Mouse (Mus musculus) bone marrow macrophage, adult 2 months (primary cell): ENCODE results near the gene Cope. TPM values are rescaled to one million over a fixed set of nuclear protein-coding genes. Genes with fewer than 3 reads are reported as not detected.

Experiments used
- H3K27ac ChIP-seq: 2 replicates; pipeline ENCODE4 v1.5.1; 2012; ENCODE audit warnings: low read depth, low read length; ENCODE audit not compliant: insufficient read depth
- H3K4me1 ChIP-seq: 2 replicates; pipeline ENCODE4 v1.6.1; 2012; ENCODE audit warnings: low read length; ENCODE audit not compliant: control insufficient read depth, insufficient read depth
- H3K4me3 ChIP-seq: 2 replicates; pipeline ENCODE4 v1.5.1; 2012; ENCODE audit warnings: mild to moderate bottlenecking, low read length, moderate library complexity; ENCODE audit not compliant: insufficient read depth
- CTCF ChIP-seq: IDR thresholded peaks from 2 replicates; pipeline ENCODE4 v1.5.1; 2012; ENCODE audit warnings: low read depth, mild to moderate bottlenecking, low read length, moderate library complexity
- POLR2A ChIP-seq: IDR thresholded peaks from 2 replicates; pipeline ENCODE4 v1.6.1; 2012; ENCODE audit warnings: mild to moderate bottlenecking, low read depth, low read length, borderline replicate concordance
- polyA plus RNA-seq: library from polyadenylated mRNA; stranded (reverse); fragments of >200 nt; gene quantifications from 2 replicates; pipeline ENCODE4 v1.2.4, GENCODE M21; 2012; ENCODE audit not compliant: missing spikeins, insufficient read depth, insufficient read length

Cope gene
- polyA plus RNA-seq, 1 experiment: 139 TPM

GRCm38 (mm10) chr8:70278175-70278574, 24.1 kb upstream of the Cope start:
- no peak overlapping the region for H3K27ac ChIP-seq
- no peak overlapping the region for H3K4me3 ChIP-seq
- TF ChIP-seq CTCF (no peak), POLR2A (no peak)
- peaks cover 13% of the 10 kb centered on the region for H3K4me1 ChIP-seq

- Histone ChIP-seq H3K27ac (no peak overlapping the region), H3K4me1 (peaks cover 10% of the 10 kb centered on the region), H3K4me3 (no peak overlapping the region)
- TF ChIP-seq CTCF (no peak), POLR2A (no peak)
These were observed 23.1 kb upstream of the Cope start for GRCm38 (mm10) chr8:70279266-70279665.

GRCm38 (mm10) chr8:70281001-70281400, 21.3 kb upstream of the Cope start:
- Histone ChIP-seq H3K27ac (no peak overlapping the region), H3K4me1 (peaks cover 12% of the 10 kb centered on the region), H3K4me3 (no peak overlapping the region)
- no peak for TF ChIP-seq POLR2A
- TF ChIP-seq CTCF: no peak

- Histone ChIP-seq H3K4me1 (peaks cover 12% of the 10 kb centered on the region), H3K27ac (peak within 1 kb of the TSS; percentile 8; the same call in 1 of the 2 replicates), H3K4me3 (peak within 1 kb of the TSS; percentile 83)
- TF ChIP-seq CTCF (peak; percentile 22; the same call in 1 of the 2 replicates), POLR2A (no peak)
These were observed 19.6 kb upstream of the Cope start, which contains the start of gene Homer3 for GRCm38 (mm10) chr8:70282603-70283135. Gene Homer3, plus strand, starts transcription at chr8:70282827.

- H3K4me3 ChIP-seq: peak overlapping the region; percentile 83
- no peak for TF ChIP-seq CTCF
- peak overlapping the region; percentile 8; the same call in 1 of the 2 replicates for H3K27ac ChIP-seq
- peaks cover 12% of the 10 kb centered on the region for H3K4me1 ChIP-seq
These were observed 18.9 kb upstream of the Cope start for GRCm38 (mm10) chr8:70283136-70284077.

GRCm38 (mm10) chr8:70284421-70284820, 17.9 kb upstream of the Cope start:
- H3K4me3 ChIP-seq: no peak overlapping the region
- H3K27ac ChIP-seq: no peak overlapping the region
- H3K4me1 ChIP-seq: peaks cover 8% of the 10 kb centered on the region
- TF ChIP-seq CTCF: no peak
- TF ChIP-seq POLR2A: no peak

- H3K4me3 ChIP-seq: no peak overlapping the region
- peaks cover 7% of the 10 kb centered on the region for H3K4me1 ChIP-seq
- H3K27ac ChIP-seq: no peak overlapping the region
- TF ChIP-seq POLR2A: no peak
- no peak for TF ChIP-seq CTCF
These were observed 17.0 kb upstream of the Cope start for GRCm38 (mm10) chr8:70285304-70285703.

GRCm38 (mm10) chr8:70286737-70287136, 15.6 kb upstream of the Cope start:
- TF ChIP-seq POLR2A (no peak), CTCF (peak; percentile 38)
- Histone ChIP-seq H3K27ac (no peak overlapping the region), H3K4me1 (peaks cover 7% of the 10 kb centered on the region), H3K4me3 (no peak overlapping the region)

- Histone ChIP-seq H3K4me3 (no peak overlapping the region), H3K27ac (no peak overlapping the region), H3K4me1 (no peaks in the 10 kb centered on the region)
- TF ChIP-seq CTCF (no peak), POLR2A (no peak)
These were observed 8.3 kb upstream of the Cope start for GRCm38 (mm10) chr8:70293988-70294405.

GRCm38 (mm10) chr8:70300881-70301280, 1.4 kb upstream of the Cope start:
- H3K27ac ChIP-seq: no peak overlapping the region
- TF ChIP-seq CTCF: no peak
- TF ChIP-seq POLR2A: no peak
- H3K4me3 ChIP-seq: no peak overlapping the region
- peaks cover 8% of the 10 kb centered on the region for H3K4me1 ChIP-seq
